Mouse (Mus musculus): Measurements from ENCODE around the gene Tsen2.

DNA sequence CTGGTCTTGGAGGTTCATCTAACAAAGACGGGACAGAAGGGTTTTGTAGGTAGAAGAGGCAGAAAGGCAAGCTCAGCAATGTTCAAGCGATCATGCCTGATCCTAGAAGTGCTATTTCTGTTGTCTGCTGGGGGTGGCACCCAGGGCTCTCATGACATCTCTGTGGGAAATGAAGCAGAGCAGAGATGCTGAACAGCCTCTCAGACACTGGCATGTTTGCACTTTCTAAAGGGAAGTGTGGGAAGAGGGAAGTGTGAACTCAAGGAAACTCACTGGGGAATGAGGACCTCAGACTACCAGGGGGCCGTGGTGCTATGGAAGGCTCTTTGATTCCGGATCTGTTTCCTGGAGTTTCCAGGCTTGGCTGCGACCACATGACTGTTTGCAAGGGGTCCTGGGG lies 39.5 kb upstream of the Tsen2 start:
- no peak for TF ChIP-seq POLR2A (IDR thresholded peaks at IDR 0.05; ENCODE audit: borderline replicate concordance, extremely low read depth, low read depth, low read length)
- TF ChIP-seq CTCF (IDR thresholded peaks at IDR 0.05; ENCODE audit: insufficient read depth, low read length) = no peak

Data from lung, adult 2 months (tissue).